Mouse (Mus musculus) left cerebral cortex, postnatal 4 days (tissue): Measurements from ENCODE around the gene Sirt6. TPM values are rescaled to one million over a fixed set of nuclear protein-coding genes. Genes with fewer than 3 reads are reported as not detected.

Source experiments
- DNase-seq: peaks from one replicate; pipeline ENCODE4 v3.0.0-alpha.2; 2022
- intact Hi-C: fragments of 180-260 bp; cut with DNase I; formaldehyde crosslinking; loops from one replicate; pipeline ENCODE4 v1.15.1; 2025
- total RNA-seq, 2 experiments: library from RNA; stranded (reverse); gene quantifications; 2 replicates each; pipeline ENCODE4 v1.2.3; 2021

The Sirt6 gene
- total RNA-seq, 2 experiments from 2014 or later: 37.4 to 38.1 TPM

GRCm38 (mm10) chr10:81597137-81597950, 30.3 kb downstream of the Sirt6 start:
- intact Hi-C loops: no loop called here
- DNase-seq: peak; percentile 82

GRCm38 (mm10) chr10:81596611-81597010, 31.0 kb downstream of the Sirt6 start:
- DNase-seq: no peak
- intact Hi-C loops: no loop called here

GRCm38 (mm10) chr10:81595599-81595998, 32.0 kb downstream of the Sirt6 start:
- no peak for DNase-seq
- intact Hi-C loops: no loop called here

DNA sequence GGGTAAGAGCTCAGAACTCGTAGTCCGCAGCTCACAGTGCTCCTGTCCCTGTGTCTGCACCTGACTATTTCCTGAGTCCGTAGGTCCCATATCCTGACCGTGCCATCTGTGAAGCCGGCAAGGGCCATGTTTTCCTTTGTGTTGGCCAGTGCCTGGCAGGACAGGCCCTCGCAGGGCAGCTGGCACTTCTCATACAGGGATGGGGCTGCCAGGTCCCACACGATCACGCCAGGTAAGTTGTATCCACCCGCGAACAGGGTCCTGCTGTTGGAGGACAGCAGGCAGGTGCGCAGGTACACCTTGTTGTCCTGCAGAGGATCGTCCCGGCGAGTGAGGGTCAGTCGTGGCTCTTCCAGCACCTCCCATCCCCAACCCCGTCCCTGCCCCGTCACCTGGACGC, 33.7 kb downstream of the Sirt6 start:
- intact Hi-C loops: no loop called here

DNA sequence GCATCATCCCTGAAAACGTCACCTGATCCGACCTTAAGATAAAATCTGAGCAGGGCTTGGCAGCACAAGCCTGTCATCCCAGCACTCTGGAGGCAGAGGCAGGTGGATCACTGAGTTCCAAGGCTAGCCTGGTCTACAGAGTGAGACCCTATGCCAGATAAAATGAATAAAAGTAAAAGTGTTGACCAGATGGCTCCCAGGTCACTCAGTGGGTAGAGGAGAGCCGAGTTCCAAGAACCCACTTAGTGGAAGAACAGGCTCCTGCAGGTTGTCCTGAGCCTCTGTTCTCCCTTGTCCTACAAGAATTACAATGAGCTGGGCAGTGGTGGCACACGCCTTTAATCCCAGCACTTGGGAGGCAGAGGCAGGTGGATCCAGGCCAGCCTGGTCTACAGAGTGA, 34.4 kb downstream of the Sirt6 start:
- intact Hi-C loops: no loop called here
- no peak for DNase-seq

More for the DNA sequence above, 33.7 kb downstream of the Sirt6 start:
- DNase-seq: no peak

DNA sequence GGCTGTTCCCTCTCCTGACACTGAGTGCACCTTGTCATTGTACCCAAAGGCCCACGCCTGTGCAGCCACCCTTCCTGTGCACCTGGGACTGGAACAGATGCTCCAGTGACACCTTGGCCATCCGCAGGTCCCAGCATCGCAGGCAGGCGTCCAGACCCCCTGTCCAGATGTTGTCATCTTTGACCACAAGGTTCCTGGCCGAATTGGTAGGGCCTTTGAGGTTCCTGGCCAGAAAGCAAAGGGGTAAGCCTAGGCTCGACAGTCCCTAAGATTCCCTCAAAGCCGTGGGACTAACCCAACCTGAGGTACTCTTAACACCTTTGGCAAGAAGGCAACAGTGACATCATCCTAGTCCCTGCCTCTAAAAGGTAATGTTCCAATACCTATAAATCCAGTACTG, 35.0 kb downstream of the Sirt6 start:
- intact Hi-C loops: no loop called here
- DNase-seq: no peak

DNA sequence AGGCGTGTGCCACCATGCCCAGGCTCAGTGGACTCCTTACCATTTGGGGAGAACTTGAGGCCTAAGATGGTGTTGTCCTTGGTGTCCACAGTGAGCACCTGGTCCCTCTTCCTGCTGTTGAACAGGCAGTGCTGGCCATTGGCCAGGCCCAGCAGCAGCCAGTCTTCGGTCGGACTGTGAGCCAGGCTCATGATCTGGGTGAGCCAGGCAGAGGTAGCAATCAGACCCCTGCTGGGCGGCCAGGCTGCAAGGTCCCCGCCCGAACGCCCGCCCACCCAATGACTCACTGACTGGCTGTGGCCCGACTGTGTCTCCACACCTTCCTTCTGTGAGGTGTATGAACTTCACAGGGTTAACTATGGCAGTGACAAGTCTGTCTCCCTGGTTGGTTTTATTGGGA, 35.8 kb downstream of the Sirt6 start:
- intact Hi-C loops: no loop called here

DNA sequence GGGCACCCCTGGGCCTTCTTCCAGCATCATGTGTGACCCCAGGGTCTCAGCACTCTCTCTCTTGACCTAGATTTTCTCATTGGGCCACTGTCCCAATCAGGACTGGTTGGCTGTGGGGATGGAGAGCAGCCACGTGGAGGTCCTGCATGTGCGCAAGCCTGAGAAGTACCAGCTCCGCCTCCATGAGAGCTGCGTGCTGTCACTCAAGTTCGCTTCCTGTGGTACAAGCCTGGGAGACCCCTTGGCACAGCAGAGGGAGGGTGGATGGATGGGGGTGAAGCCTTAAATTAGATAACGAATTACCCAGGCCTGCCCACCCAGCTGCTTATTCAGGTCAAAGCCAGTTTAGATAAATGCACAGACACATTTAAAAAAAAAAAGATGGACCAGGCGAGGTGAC, 38.9 kb downstream of the Sirt6 start:
- intact Hi-C loops: no loop called here
- DNase-seq: no peak

More for the DNA sequence above, 35.8 kb downstream of the Sirt6 start:
- DNase-seq: peak; percentile 51

GRCm38 (mm10) chr10:81583347-81583746, 44.2 kb downstream of the Sirt6 start:
- no peak for DNase-seq
- intact Hi-C loops: no loop called here

DNA sequence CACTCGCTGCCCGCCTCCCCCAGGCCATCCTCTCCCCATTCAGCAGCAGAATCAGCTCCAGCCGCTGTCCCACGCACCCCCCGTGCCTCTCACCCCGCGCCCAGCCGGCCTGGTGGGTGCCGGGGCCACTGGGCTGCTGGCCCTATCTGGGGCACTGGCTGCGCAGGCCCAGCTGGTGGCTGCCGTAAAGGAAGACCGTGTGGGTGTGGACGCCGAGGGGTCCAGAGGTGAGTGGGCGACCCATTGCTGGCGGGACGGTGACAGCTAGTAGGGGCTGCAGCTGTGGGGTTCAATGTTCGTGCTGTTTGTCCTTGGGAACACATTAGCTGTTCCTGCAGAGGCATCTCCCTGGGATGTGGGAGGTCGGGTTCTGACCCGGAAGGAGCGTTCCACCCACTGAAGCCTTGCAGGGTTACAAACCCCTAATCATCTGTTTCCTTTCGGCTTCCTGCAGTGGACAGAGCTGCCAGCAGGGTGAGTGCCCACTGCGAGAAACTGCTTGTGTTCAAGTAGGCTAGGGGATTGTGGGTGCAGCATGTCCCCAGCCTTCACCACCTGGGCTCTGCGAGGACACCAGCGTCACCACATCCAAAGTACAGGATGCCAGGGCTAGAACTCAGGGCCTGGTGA, 47.0 kb downstream of the Sirt6 start:
- DNase-seq: no peak
- intact Hi-C loops: no loop called here

GRCm38 (mm10) chr10:81579967-81580366, 47.6 kb downstream of the Sirt6 start:
- DNase-seq: no peak
- intact Hi-C loops: no loop called here

DNA sequence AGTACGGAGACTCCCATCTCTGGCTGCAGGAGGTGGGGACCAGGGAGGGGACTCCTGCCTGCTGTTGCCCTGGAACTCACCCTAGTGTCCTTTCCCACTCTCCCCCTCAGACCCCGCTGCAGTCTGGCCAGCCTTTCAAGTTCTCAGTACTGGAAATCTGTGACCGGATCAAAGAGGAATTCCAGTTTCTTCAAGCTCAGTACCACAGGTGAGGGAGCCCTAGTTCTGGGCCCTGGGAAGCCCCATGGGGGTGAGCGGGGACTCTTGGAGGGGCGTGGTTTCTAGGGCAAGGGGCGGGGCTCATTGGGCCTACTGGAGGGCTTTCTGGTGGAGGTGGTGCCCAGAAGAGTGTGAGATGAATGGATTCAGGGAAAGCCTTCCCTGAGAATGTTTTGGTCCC, 51.9 kb downstream of the Sirt6 start:
- DNase-seq: no peak
- intact Hi-C loops: no loop called here

- intact Hi-C loops: no loop called here
- DNase-seq: peak; percentile 43
Measured at GRCm38 (mm10) chr10:81575208-81575631, 52.4 kb downstream of the Sirt6 start.

- peak; percentile 37 for DNase-seq
- intact Hi-C loops: no loop called here
Measured at GRCm38 (mm10) chr10:81574081-81575056, 53.2 kb downstream of the Sirt6 start, which contains the start of gene Tle2. TSS of gene Tle2 (plus strand) at chr10:81574561.

GRCm38 (mm10) chr10:81572975-81573374, 54.6 kb downstream of the Sirt6 start:
- DNase-seq: peak; percentile 59
- intact Hi-C loops: no loop called here

- intact Hi-C loops: no loop called here
Measured at GRCm38 (mm10) chr10:81572133-81572671, 55.4 kb downstream of the Sirt6 start.

More at GRCm38 (mm10) chr10:81572133-81572671, 55.4 kb downstream of the Sirt6 start:
- DNase-seq: no peak
